Mouse (Mus musculus) intestine, postnatal 0 days (tissue): ENCODE data around the gene Zmynd11. TPM values are rescaled to one million over a fixed set of nuclear protein-coding genes. Genes with fewer than 3 reads are reported as not detected.
A peak's percentile ranks its signal among the peaks of the same experiment; 100 is the strongest.

Source experiments
- ATAC-seq: fragments of 200-750 bp; cut with Nextera tagmentation; 2 replicates; pipeline ENCODE4 v1.8.0; 2017; ENCODE audit warnings: mild to moderate bottlenecking, moderate TSS enrichment, moderate library complexity
- H3K27ac ChIP-seq: fragments of 300-500 bp; sonication (generic); 2 replicates; pipeline ENCODE4 v1.5.1; 2014; ENCODE audit warnings: mild to moderate bottlenecking, low read depth, low read length, moderate library complexity
- H3K27me3 ChIP-seq: fragments of 300-500 bp; sonication (generic); replicated peaks from 2 replicates; pipeline ENCODE4 v1.6.1; 2014; ENCODE audit warnings: low read length, mixed read lengths; ENCODE audit not compliant: control insufficient read depth, insufficient read depth
- H3K36me3 ChIP-seq: fragments of 300-500 bp; sonication (generic); 2 replicates; pipeline ENCODE4 v1.6.1; 2014; ENCODE audit warnings: mild to moderate bottlenecking, moderate library complexity; ENCODE audit not compliant: control insufficient read depth, insufficient read depth
- H3K4me1 ChIP-seq: fragments of 300-500 bp; sonication (generic); replicated peaks from 2 replicates; pipeline ENCODE4 v1.6.1; 2014; ENCODE audit warnings: antibody characterized with exemption, low read length, mixed read lengths; ENCODE audit not compliant: control insufficient read depth, insufficient read depth
- H3K4me2 ChIP-seq: fragments of 300-500 bp; sonication (generic); replicated peaks from 2 replicates; pipeline ENCODE4 v1.6.1; 2014; ENCODE audit warnings: low read depth, mild to moderate bottlenecking, moderate library complexity
- H3K4me3 ChIP-seq: fragments of 300-500 bp; sonication (generic); 2 replicates; pipeline ENCODE4 v1.5.1; 2014; ENCODE audit warnings: low read depth, low read length
- H3K9ac ChIP-seq: fragments of 300-500 bp; sonication (generic); 2 replicates; pipeline ENCODE4 v1.6.1; 2014; ENCODE audit warnings: mild to moderate bottlenecking, low read depth, low read length
- H3K9me3 ChIP-seq: fragments of 300-500 bp; sonication (generic); 2 replicates; pipeline ENCODE4 v1.6.1; 2016; ENCODE audit warnings: mixed run types; ENCODE audit not compliant: control insufficient read depth
- CTCF ChIP-seq: sonication (generic); IDR thresholded peaks from 2 replicates; pipeline ENCODE4 v1.5.1; 2016; ENCODE audit warnings: low read depth, mild to moderate bottlenecking, control low read depth, antibody characterized with exemption, moderate library complexity
- WGBS: fragments of 180-500 bp; shearing (Covaris S2); extraction: QIAGEN DNeasy Blood & Tissue Kit; methylation state at CpG from one replicate; pipeline ENCODE4 v1.1.7; 2014; 5-methylcytosine and 5-hydroxymethylcytosine counted together
- polyA plus RNA-seq: library from polyadenylated mRNA; unstranded; fragments of >200 nt; fragmentation: Nextera tagmentation; extraction: Ambion mirVana; gene quantifications from 2 replicates; pipeline ENCODE4 v1.2.1, GENCODE M21; 2015

Gene Zmynd11
- polyA plus RNA-seq, 1 experiment from 2014 or later: 45.2 TPM

DNA sequence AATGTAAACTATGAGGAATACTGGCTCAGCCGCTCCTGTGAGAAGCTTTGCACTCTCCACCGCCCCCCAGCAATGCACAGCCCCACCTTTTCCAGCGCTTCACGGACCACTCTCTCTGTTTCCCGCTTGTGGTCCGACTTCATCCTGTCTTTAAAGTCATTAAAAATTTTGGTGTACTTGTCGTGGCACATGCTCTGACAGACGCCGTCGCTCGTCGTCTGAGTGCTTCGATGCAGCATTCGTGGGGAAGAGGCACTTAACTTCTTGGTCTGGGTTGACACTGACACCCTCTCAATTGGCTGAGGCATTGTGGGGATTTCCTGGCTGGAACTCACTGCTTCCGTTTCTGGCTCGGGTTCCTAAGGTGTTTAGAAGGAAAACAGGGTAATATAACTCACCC is 75.8 kb downstream of the Zmynd11 start:
- no peak overlapping the region for H3K27ac ChIP-seq
- TF ChIP-seq CTCF: no peak
- H3K36me3 ChIP-seq: peaks cover 76% of the 10 kb centered on the region
- no peak overlapping the region for H3K4me3 ChIP-seq
- H3K4me2 ChIP-seq: no peak overlapping the region
- no peaks in the 10 kb centered on the region for H3K9me3 ChIP-seq
- no peak overlapping the region for H3K9ac ChIP-seq
- ATAC-seq: no peak
- WGBS: 76% methylated on average over 16 of the region's 16 CpGs
- H3K4me1 ChIP-seq: no peaks in the 10 kb centered on the region
- no peaks in the 10 kb centered on the region for H3K27me3 ChIP-seq

DNA sequence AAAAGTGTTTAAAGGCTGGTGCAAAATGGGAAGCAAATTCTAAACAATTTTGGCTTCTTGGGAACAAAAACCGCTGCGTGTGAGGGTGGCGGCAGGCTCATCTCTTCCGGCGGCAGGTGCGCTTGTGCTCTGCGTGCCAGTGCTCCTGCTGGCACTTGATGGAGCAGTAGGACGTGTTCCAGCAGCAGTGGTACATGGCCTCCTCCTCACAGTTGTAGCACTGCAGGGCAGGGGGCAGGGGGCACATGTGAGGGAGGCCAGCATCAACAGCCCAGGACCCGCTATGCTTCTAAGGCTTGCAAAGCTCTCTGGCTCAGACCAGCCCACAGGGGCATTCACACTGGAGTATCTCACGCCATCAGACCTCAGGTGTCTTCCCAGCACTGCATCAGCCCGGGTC is 78.4 kb downstream of the Zmynd11 start:
- WGBS: 90% methylated on average over 11 of the region's 11 CpGs
- Histone ChIP-seq H3K27ac (no peak overlapping the region), H3K36me3 (peaks cover 76% of the 10 kb centered on the region), H3K9me3 (no peaks in the 10 kb centered on the region), H3K9ac (no peak overlapping the region), H3K4me3 (no peak overlapping the region), H3K27me3 (no peaks in the 10 kb centered on the region), H3K4me1 (no peaks in the 10 kb centered on the region), H3K4me2 (no peak overlapping the region)
- no peak for TF ChIP-seq CTCF
- ATAC-seq: no peak

DNA sequence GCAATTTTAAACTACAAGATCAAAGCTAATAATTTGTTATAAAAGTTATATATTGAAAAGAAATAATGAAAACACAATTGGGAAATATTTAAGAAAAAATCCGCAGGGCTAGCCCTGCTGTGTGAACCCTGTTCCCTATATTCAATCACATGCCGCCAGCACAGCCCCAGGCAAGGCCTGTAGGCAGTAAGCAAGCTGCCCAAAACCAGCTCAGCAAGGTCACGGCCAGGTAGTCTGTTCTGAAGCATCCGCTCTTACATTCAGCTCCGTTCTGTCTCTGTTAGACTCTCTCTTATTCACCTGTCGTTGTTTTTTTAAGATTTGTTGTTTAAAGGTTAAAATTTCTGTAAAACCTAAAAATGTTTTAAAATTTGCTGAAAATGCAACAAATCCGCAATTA is 78.9 kb downstream of the Zmynd11 start:
- Histone ChIP-seq H3K4me1 (no peaks in the 10 kb centered on the region), H3K9ac (no peak overlapping the region), H3K27me3 (no peaks in the 10 kb centered on the region), H3K4me2 (no peak overlapping the region), H3K27ac (no peak overlapping the region), H3K36me3 (peaks cover 73% of the 10 kb centered on the region), H3K4me3 (no peak overlapping the region), H3K9me3 (no peaks in the 10 kb centered on the region)
- ATAC-seq: no peak
- no peak for TF ChIP-seq CTCF
- WGBS: 94% methylated on average over 7 of the region's 7 CpGs

DNA sequence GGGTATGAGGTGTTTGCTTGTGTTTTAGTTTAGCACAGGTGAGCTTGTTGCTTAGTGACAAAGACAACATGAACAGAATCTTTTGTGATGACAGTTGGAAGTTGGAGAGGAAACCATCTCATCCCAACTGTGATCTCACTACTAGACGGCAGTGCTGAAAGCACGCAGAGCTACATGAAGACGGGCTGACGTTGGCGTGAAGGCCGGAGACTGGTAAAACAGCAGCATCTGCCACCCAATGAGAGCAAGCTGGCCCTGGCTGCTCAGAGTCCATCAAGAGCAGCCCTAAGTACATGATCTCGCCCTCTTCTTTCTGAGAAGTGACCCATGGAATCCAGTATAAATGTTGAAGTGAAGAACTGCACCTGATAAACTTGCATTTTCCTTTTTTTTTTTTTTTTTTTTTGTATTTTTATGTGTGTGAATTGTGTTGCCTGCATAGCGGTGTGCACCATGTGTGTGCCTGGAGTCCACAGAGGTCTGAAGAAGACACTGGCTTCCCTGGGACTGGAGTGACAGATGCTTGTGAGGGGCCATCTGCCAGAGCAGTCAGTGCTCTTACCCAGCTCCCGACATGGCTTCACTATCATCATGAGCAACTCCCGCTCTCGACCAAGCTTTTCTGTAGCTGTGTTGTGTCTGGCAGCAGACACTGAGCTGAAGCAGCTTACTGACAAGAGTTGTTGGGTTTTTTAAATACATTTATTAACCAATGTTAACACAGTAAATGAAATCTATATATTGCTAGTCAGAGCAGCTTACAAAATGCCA is 80.8 kb downstream of the Zmynd11 start:
- H3K36me3 ChIP-seq: peaks cover 58% of the 10 kb centered on the region

DNA sequence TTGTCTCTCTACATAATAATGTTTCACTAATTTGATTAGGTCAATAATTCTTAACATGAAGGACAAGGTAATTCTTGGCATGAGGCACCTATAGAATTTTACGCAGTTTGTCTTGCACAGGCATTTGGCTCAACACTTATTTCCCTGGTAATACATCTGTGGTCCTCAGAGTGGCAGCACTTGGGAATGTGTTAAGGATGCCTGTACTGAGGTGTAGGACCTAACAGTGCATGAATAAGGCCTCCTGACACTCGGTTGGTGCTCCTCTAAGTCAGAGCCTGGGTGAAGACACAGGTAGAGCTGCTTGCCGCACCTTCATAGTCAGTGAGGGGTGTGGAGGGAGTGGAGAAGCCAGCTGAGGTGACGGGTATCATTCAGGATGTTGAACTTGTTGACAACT is 81.8 kb downstream of the Zmynd11 start:
- WGBS: 91% methylated on average over 4 of the region's 4 CpGs

More for the DNA sequence above, 80.8 kb downstream of the Zmynd11 start:
- H3K27me3 ChIP-seq: no peaks in the 10 kb centered on the region
- H3K4me2 ChIP-seq: no peak overlapping the region
- H3K4me3 ChIP-seq: no peak overlapping the region
- no peak overlapping the region for H3K9ac ChIP-seq
- no peaks in the 10 kb centered on the region for H3K4me1 ChIP-seq
- no peak for ATAC-seq
- H3K9me3 ChIP-seq: no peaks in the 10 kb centered on the region
- 92% methylated on average over 11 of the region's 11 CpGs for WGBS
- no peak for TF ChIP-seq CTCF
- H3K27ac ChIP-seq: no peak overlapping the region

DNA sequence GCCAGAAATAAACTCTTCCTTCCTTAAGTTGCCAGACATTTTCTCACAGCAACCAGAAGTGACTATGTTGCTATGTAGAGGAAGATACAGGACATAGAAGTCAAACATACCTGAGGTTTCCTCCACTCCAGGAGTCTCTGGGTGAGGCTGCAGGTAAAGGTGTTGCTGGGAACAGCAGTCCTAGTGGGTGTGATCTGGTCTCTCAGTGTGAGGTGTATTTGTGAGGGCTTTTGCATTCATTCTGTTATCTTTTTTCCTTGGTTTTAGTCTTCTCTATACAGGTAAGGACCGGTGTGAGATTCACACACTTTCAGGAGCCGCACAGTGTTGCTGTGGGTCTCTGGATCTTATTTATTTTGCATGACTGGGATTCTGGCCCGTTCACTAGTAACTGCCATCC is 83.6 kb downstream of the Zmynd11 start:
- no peaks in the 10 kb centered on the region for H3K4me1 ChIP-seq
- no peaks in the 10 kb centered on the region for H3K27me3 ChIP-seq
- no peak overlapping the region for H3K27ac ChIP-seq
- H3K4me3 ChIP-seq: no peak overlapping the region
- H3K9me3 ChIP-seq: no peaks in the 10 kb centered on the region
- TF ChIP-seq CTCF: no peak
- no peak for ATAC-seq
- WGBS: 98% methylated on average over 3 of the region's 3 CpGs
- peaks cover 31% of the 10 kb centered on the region for H3K36me3 ChIP-seq
- H3K9ac ChIP-seq: no peak overlapping the region
- H3K4me2 ChIP-seq: no peak overlapping the region

More for the DNA sequence above, 81.8 kb downstream of the Zmynd11 start:
- no peak overlapping the region for H3K9ac ChIP-seq
- H3K9me3 ChIP-seq: no peaks in the 10 kb centered on the region
- peaks cover 48% of the 10 kb centered on the region for H3K36me3 ChIP-seq
- no peak overlapping the region for H3K4me3 ChIP-seq
- no peak overlapping the region for H3K4me2 ChIP-seq
- TF ChIP-seq CTCF: peak; percentile 50
- H3K27ac ChIP-seq: no peak overlapping the region
- H3K4me1 ChIP-seq: no peaks in the 10 kb centered on the region
- no peak for ATAC-seq
- H3K27me3 ChIP-seq: no peaks in the 10 kb centered on the region
